Mouse (Mus musculus) embryonic facial prominence, embryonic 15.5 days (tissue): Measurements from ENCODE around the gene Pom121. TPM values are rescaled to one million over a fixed set of nuclear protein-coding genes. Genes with fewer than 3 reads are reported as not detected.

ENCODE experiments used
- ATAC-seq: fragments of 200-750 bp; cut with Nextera tagmentation; 2 replicates; pipeline ENCODE4 v1.8.0; 2017; ENCODE audit warnings: low read depth, moderate TSS enrichment; ENCODE audit not compliant: insufficient number of reproducible peaks, low FRiP score, low TSS enrichment
- H3K27ac ChIP-seq: fragments of 300-500 bp; sonication (generic); replicated peaks from 2 replicates; pipeline ENCODE4 v1.5.1; 2015; ENCODE audit warnings: mild to moderate bottlenecking, inconsistent platforms
- H3K27me3 ChIP-seq: fragments of 300-500 bp; sonication (generic); 2 replicates; pipeline ENCODE4 v1.6.1; 2015; ENCODE audit warnings: inconsistent platforms
- H3K36me3 ChIP-seq: fragments of 300-500 bp; sonication (generic); 2 replicates; pipeline ENCODE4 v1.6.1; 2015; ENCODE audit warnings: mild to moderate bottlenecking, inconsistent platforms
- H3K4me1 ChIP-seq: fragments of 300-500 bp; sonication (generic); 2 replicates; pipeline ENCODE4 v1.6.1; 2015; ENCODE audit warnings: inconsistent platforms
- H3K4me2 ChIP-seq: fragments of 300-500 bp; sonication (generic); replicated peaks from 2 replicates; pipeline ENCODE4 v1.6.1; 2015; ENCODE audit warnings: mild to moderate bottlenecking, inconsistent platforms
- H3K4me3 ChIP-seq: fragments of 300-500 bp; sonication (generic); replicated peaks from 2 replicates; pipeline ENCODE4 v1.5.1; 2015; ENCODE audit warnings: mild to moderate bottlenecking, inconsistent platforms
- H3K9ac ChIP-seq: fragments of 300-500 bp; sonication (generic); 2 replicates; pipeline ENCODE4 v1.6.1; 2015; ENCODE audit warnings: inconsistent platforms
- H3K9me3 ChIP-seq: fragments of 300-500 bp; sonication (generic); replicated peaks from 2 replicates; pipeline ENCODE4 v1.6.1; 2016; ENCODE audit warnings: inconsistent platforms
- WGBS: fragments of 180-500 bp; shearing (Covaris S2); methylation state at CpG from one replicate; pipeline ENCODE4 v1.1.7; 2015; 5-methylcytosine and 5-hydroxymethylcytosine counted together
- polyA plus RNA-seq: library from polyadenylated mRNA; unstranded; fragments of >200 nt; fragmentation: Nextera tagmentation; extraction: Ambion mirVana; gene quantifications from 2 replicates; pipeline ENCODE4 v1.2.1, GENCODE M21; 2015

Gene Pom121
- polyA plus RNA-seq, result 12.7 and 13.5 TPM in 2 replicates

GRCm38 (mm10) chr5:135394004-135394823, at the start of gene Pom121:
Pom121 (minus strand) TSS chr5:135394546.
- Histone ChIP-seq H3K27ac (peak within 1 kb of the TSS; percentile 89), H3K4me3 (peak within 1 kb of the TSS; percentile 97), H3K9ac (peak within 1 kb of the TSS; percentile 99), H3K36me3 (peaks cover 29% of the 10 kb centered on the region), H3K9me3 (no peaks in the 10 kb centered on the region), H3K4me2 (peak within 1 kb of the TSS; percentile 78), H3K27me3 (no peaks in the 10 kb centered on the region), H3K4me1 (peaks cover 16% of the 10 kb centered on the region)
- under 1% methylated on average over 104 of the region's 110 CpGs for WGBS
- peak; percentile 90 for ATAC-seq

GRCm38 (mm10) chr5:135442430-135442829, 48.1 kb upstream of the Pom121 start:
- no peak overlapping the region for H3K9ac ChIP-seq
- peaks cover 69% of the 10 kb centered on the region for H3K36me3 ChIP-seq
- ATAC-seq, result no peak; the same call in 1 of the 2 replicates
- 47% methylated on average over 7 of the region's 7 CpGs for WGBS
- no peak overlapping the region for H3K4me2 ChIP-seq
- H3K27ac ChIP-seq, result no peak overlapping the region
- H3K4me3 ChIP-seq, result no peak overlapping the region
- H3K9me3 ChIP-seq, result no peaks in the 10 kb centered on the region
- H3K4me1 ChIP-seq, result 0 out of 2 replicates have a peak, but pooled peaks cover 5% of the 10 kb centered on the region
- H3K27me3 ChIP-seq, result no peaks in the 10 kb centered on the region

- Histone ChIP-seq H3K9me3 (0 out of 2 replicates have a peak, but pooled peaks cover 8% of the 10 kb centered on the region), H3K4me3 (no peak overlapping the region), H3K36me3 (peaks cover 60% of the 10 kb centered on the region), H3K27me3 (no peaks in the 10 kb centered on the region), H3K4me2 (no peak overlapping the region), H3K4me1 (no peaks in the 10 kb centered on the region), H3K27ac (no peak overlapping the region), H3K9ac (no peak overlapping the region)
- no peak for ATAC-seq
- WGBS, result 94% methylated on average over 10 of the region's 10 CpGs
Observed at GRCm38 (mm10) chr5:135435039-135435438, 40.7 kb upstream of the Pom121 start.

- ATAC-seq, result no peak
- Histone ChIP-seq H3K27ac (no peak overlapping the region), H3K9me3 (0 out of 2 replicates have a peak, but pooled peaks cover 8% of the 10 kb centered on the region), H3K4me2 (no peak overlapping the region), H3K4me1 (no peaks in the 10 kb centered on the region), H3K27me3 (no peaks in the 10 kb centered on the region), H3K9ac (no peak overlapping the region), H3K4me3 (no peak overlapping the region), H3K36me3 (peaks cover 68% of the 10 kb centered on the region)
- WGBS, result 95% methylated on average over 4 of the region's 4 CpGs
Observed at GRCm38 (mm10) chr5:135433861-135434260, 39.5 kb upstream of the Pom121 start.

GRCm38 (mm10) chr5:135431111-135431510, 36.8 kb upstream of the Pom121 start:
- no peak overlapping the region for H3K4me3 ChIP-seq
- no peak for ATAC-seq
- H3K9me3 ChIP-seq, result 0 out of 2 replicates have a peak, but pooled peaks cover 8% of the 10 kb centered on the region
- peaks cover 77% of the 10 kb centered on the region for H3K36me3 ChIP-seq
- H3K27me3 ChIP-seq, result no peaks in the 10 kb centered on the region
- H3K4me1 ChIP-seq, result no peaks in the 10 kb centered on the region
- H3K4me2 ChIP-seq, result no peak overlapping the region
- WGBS, result 90% methylated on average over 6 of the region's 6 CpGs
- H3K27ac ChIP-seq, result no peak overlapping the region
- H3K9ac ChIP-seq, result no peak overlapping the region

GRCm38 (mm10) chr5:135428786-135429185, 34.4 kb upstream of the Pom121 start:
- no peak overlapping the region for H3K9ac ChIP-seq
- H3K27me3 ChIP-seq, result no peaks in the 10 kb centered on the region
- no peak overlapping the region for H3K4me2 ChIP-seq
- 0 out of 2 replicates have a peak, but pooled peaks cover under 1% of the 10 kb centered on the region for H3K9me3 ChIP-seq
- H3K4me3 ChIP-seq, result no peak overlapping the region
- no peak overlapping the region for H3K27ac ChIP-seq
- peaks cover 79% of the 10 kb centered on the region for H3K36me3 ChIP-seq
- WGBS, result 72% methylated on average over 5 of the region's 5 CpGs
- H3K4me1 ChIP-seq, result no peaks in the 10 kb centered on the region
- ATAC-seq, result no peak

- peaks cover 43% of the 10 kb centered on the region for H3K36me3 ChIP-seq
- ATAC-seq, result no peak
Observed at GRCm38 (mm10) chr5:135410266-135410665, 15.9 kb upstream of the Pom121 start.

GRCm38 (mm10) chr5:135408114-135408513, 13.8 kb upstream of the Pom121 start:
- Histone ChIP-seq H3K27ac (no peak overlapping the region), H3K36me3 (peaks cover 29% of the 10 kb centered on the region), H3K4me3 (no peak overlapping the region), H3K4me1 (no peaks in the 10 kb centered on the region), H3K27me3 (no peaks in the 10 kb centered on the region), H3K9me3 (no peaks in the 10 kb centered on the region), H3K4me2 (no peak overlapping the region), H3K9ac (no peak overlapping the region)
- WGBS, result 86% methylated on average over 4 of the region's 4 CpGs
- no peak for ATAC-seq

More at GRCm38 (mm10) chr5:135410266-135410665, 15.9 kb upstream of the Pom121 start:
- no peaks in the 10 kb centered on the region for H3K9me3 ChIP-seq
- H3K27ac ChIP-seq, result no peak overlapping the region
- no peak overlapping the region for H3K4me3 ChIP-seq
- H3K9ac ChIP-seq, result no peak overlapping the region
- no peaks in the 10 kb centered on the region for H3K4me1 ChIP-seq
- H3K27me3 ChIP-seq, result no peaks in the 10 kb centered on the region
- WGBS, result 87% methylated on average over 9 of the region's 9 CpGs
- H3K4me2 ChIP-seq, result no peak overlapping the region

- Histone ChIP-seq H3K9ac (no peak overlapping the region), H3K9me3 (no peaks in the 10 kb centered on the region), H3K4me3 (no peak overlapping the region), H3K27ac (no peak overlapping the region), H3K27me3 (no peaks in the 10 kb centered on the region), H3K36me3 (peaks cover 9% of the 10 kb centered on the region), H3K4me2 (no peak overlapping the region), H3K4me1 (no peaks in the 10 kb centered on the region)
- WGBS, result 82% methylated on average over 9 of the region's 9 CpGs
- ATAC-seq, result no peak
Observed at GRCm38 (mm10) chr5:135405437-135405836, 11.1 kb upstream of the Pom121 start.

GRCm38 (mm10) chr5:135404623-135405022, 10.3 kb upstream of the Pom121 start:
- Histone ChIP-seq H3K9ac (no peak overlapping the region), H3K36me3 (peaks cover 2% of the 10 kb centered on the region; the same call in 1 of the 2 replicates), H3K4me2 (no peak overlapping the region), H3K4me3 (no peak overlapping the region), H3K27ac (no peak overlapping the region), H3K4me1 (no peaks in the 10 kb centered on the region), H3K9me3 (no peaks in the 10 kb centered on the region), H3K27me3 (no peaks in the 10 kb centered on the region)
- no peak for ATAC-seq
- 34% methylated on average over 20 of the region's 20 CpGs for WGBS

GRCm38 (mm10) chr5:135400244-135400643, 5.9 kb upstream of the Pom121 start:
- Histone ChIP-seq H3K4me2 (no peak overlapping the region), H3K27me3 (no peaks in the 10 kb centered on the region), H3K9me3 (no peaks in the 10 kb centered on the region), H3K9ac (no peak overlapping the region), H3K36me3 (no peaks in the 10 kb centered on the region), H3K4me3 (no peak overlapping the region), H3K4me1 (no peaks in the 10 kb centered on the region), H3K27ac (no peak overlapping the region)
- no peak for ATAC-seq
- 8% methylated on average over 2 of the region's 2 CpGs for WGBS
